Mouse (Mus musculus) frontal cortex, postnatal 10 days (tissue): Measurements from ENCODE around the gene Kif13a.

Experiments
- DNase-seq, 2 experiments: peaks; one replicate each; pipeline ENCODE4 v3.0.0; 2022; ENCODE audit warnings: low spot score in 2 of 2, mixed read lengths in 1 of 2

Kif13a gene

GRCm38 (mm10) chr13:46835351-46835750, 94.3 kb downstream of the Kif13a start:
- DNase-seq, result no peak

DNA sequence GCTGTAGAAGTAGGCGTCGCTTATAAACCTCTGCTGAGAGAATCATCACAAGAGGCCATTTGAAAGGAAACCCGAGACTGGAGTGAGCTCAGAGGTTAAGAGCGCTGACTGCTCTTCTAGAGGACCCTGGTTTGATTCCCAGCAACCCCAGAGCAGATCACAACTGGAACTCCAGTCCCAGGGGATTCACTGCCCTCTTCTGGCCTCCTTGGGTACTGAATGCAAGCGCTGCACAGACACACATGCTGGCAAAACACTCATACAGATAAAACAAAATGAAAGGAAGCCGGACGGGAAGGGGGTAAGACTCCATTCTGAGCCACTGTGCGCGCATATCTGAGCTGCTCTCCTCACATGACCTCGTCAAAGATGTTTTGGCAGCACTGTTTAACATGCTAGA, 94.9 kb downstream of the Kif13a start:
- DNase-seq, result no peak

DNA sequence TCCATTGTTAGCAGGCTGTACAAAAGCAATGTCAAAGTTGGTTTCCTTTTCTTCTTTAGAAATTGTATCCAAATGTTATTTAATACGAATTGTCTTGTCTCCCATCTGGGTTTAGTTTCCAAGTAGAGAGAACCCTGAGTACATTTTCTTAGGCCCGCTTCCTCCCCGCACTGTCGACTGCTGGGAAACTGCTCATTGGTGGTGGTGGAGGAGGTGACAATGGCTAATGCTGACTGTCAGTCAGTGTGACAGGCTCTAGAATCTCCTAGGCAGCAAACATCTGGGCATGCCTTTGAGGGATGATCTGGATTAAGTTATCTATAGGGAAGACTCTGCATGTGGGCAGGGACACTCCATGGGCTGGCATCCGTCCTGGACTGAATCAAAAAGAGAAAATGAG, 96.1 kb downstream of the Kif13a start:
- DNase-seq, result no peak

DNA sequence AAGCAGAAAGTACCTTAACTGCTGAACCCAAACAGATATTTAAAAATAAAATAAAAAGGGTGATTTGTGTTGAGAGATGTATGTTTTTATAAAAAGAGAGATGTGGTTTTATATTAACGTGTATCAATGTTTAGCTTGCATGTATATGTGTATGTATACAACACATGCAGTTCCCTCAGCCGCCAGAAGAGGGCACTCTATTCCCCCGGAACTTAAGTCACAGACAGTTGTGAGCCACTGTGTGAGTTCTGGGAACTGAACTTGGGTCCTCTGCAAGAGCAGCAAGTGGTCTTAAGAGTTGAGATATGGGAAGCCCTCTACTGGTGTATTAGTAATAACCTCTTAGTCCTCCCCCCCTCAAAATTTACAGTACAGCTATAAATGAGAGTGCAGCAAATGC, 96.7 kb downstream of the Kif13a start:
- DNase-seq, result no peak

- no peak for DNase-seq
Observed at GRCm38 (mm10) chr13:46823271-46823670, 106.4 kb downstream of the Kif13a start.

GRCm38 (mm10) chr13:46822200-46822599, 107.5 kb downstream of the Kif13a start:
- no peak for DNase-seq

DNA sequence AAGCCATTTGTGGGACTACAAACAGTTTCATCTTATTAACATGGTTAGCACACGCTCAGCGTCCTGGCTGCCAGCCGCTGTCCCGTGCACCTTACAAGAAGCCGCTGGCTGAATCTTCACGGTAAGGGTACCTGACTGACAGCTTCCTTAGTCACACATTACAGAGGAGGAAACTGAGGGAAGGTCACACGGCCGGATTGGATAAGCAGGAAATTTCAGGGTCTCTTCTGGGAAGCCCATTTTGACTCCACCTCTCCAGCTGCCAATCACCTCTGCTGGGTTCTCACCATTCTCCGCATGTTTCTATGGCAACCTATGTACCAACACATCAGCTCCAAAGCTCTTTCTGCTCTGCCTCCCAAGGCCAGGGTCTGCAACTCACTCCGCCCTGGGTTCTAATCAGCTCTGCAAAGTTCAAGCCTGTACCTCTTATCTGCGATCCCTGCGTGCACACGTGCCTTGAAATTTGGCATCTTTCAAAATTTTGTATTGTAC, 109.9 kb downstream of the Kif13a start:
- DNase-seq, result no peak

DNA sequence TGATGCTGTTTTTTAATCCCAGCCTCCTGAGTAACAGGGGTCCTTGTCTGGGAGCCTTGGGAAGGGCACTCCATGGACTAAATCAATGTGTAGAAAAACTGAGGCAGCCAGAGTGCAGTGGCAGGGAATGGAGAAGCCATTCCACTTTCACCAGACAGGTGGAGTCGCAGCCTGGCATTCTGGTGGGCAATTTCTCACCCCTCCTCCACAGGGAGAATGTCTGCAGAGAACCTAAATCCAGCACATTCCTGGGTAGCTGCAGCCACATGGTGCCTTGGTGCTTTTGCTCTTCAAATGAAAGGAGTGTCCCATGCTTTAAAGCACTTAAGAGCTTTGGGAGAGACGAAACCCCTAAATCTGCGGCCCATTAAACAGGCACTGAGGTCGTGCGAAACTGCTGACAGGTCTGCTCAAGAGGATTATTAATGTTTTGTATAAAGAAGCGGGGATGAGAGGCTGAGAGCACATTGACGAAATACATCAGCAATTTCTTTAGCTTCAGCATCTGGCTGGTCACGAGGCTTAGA, 110.4 kb downstream of the Kif13a start:
- no peak for DNase-seq

GRCm38 (mm10) chr13:46818374-46818773, 111.3 kb downstream of the Kif13a start:
- no peak for DNase-seq

DNA sequence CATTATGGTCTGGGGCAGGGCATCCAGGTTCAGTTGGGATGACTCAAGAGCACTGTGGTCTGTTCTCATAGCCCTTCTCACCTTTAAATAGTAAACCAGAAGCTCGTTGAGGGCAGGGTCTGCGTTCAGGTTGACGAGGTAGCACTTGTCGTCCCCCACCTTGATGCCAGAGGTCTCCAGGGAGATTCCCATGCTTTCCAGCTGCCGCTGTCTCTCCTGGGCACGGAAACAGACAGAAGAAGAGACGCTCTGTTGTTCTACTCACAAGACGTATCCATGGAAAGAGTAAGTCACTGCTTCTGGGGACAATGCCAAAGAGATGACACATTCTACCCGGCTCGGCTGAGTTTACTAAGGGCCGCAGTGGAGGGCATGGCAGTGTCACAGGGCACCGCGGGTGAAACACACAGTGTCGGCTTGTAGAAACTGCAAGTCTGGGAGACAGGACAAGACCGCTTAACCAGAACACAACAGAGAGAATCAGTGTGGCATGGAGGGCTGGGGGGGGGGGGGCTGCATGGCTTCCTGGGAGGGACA, 117.0 kb downstream of the Kif13a start:
- DNase-seq, result no peak

DNA sequence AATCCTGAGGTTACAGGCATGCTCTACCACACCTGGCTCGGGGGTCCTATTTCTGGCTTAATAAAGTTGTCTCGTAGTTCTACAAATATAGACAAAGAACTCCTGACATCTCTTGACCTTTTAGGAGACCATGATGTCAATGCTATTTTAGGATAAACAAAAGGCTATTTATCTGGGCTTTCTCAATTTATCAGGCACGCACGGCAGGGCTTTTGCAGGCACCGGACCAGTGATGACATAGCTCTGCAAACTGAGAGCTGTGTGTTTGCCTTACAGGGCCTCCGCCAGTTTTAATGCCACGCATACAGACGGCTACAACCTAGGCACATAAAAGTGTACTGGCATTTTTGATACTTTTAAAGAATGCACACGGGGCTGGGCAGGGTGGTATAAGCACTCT, 118.0 kb downstream of the Kif13a start:
- no peak for DNase-seq

DNA sequence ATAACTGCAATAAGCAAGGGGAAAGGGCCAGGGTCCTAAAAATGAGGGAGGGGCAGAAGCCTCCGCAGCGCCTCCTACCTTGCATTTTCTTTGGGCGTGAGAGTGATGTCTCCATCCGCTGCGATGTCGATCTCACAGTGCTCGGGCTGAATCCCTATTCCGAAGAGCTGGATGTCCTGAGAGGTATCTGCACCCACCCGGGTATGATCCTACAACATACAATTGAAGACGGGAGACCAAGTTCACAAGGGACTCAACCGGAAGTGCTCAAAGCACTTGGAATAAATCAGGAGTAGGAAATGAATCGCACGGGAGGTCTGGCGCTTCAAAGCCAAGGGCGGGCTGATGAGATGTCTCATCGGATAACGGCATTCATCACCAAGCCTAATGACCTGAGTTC, 119.1 kb downstream of the Kif13a start:
- no peak for DNase-seq

DNA sequence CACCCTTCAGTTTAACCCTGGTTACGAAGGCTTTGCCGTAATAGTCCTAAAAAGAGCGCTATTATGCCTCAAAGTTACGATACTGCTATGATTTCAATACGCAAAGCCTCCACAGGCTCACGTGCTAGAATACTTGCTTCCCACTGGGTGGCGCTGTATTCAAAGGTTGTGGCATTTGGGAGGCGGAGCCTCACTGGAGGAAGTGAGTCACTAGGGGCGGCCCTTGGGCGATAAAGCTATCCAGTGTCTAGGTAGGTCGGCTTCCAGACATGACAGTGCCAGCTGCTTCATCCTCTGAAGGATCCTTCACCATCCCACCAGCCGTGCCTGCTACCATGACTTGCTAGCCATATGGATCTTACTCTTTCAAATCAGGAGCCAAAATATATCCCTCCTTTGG, 119.6 kb downstream of the Kif13a start:
- peak in 1 of 2 experiments; percentile 40 for DNase-seq

DNA sequence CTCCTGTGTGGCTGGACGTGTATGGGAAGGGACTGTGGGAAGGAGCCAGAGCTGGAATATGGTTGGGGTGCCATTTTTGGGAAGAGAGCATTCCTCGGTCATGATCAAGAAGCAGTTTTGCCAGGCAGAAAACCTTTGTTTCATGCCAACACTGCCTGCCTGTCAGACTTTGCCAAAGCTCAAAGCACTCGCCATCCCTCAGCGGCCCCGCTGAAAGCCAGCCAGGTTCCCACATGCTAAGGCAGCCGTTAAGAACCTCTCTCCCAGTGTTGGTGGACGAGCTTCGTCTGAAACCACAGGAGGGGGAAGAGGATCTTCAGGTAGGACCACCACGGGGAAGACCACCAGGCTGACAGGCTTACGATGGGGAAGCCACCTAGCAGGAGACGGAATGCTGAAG, 121.8 kb downstream of the Kif13a start:
- DNase-seq, result no peak

- no peak for DNase-seq
Observed at GRCm38 (mm10) chr13:46801196-46801595, 128.5 kb downstream of the Kif13a start.

GRCm38 (mm10) chr13:46798156-46798555, 131.5 kb downstream of the Kif13a start:
- peak in 1 of 2 experiments; percentile 56 for DNase-seq

DNA sequence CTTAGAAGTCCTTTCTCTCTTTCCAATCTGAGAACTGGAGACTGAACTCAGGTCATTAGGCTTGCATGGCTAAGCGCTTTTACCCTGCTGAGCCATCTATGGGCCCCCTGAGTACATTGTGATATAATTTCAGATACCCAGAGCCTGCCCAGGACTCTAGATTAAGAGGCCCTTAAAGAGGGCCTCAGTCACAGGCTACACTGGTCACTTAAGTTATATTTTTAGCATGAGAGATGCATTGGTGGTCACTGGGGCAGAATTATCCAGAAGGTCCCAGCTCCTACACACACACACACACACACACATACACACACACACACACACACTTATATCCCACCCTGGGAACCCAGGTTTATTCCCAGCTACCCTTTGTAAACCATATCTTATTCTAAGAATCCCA, 133.3 kb downstream of the Kif13a start:
- DNase-seq, result no peak

GRCm38 (mm10) chr13:46793824-46794223, 135.8 kb downstream of the Kif13a start:
- DNase-seq, result no peak

DNA sequence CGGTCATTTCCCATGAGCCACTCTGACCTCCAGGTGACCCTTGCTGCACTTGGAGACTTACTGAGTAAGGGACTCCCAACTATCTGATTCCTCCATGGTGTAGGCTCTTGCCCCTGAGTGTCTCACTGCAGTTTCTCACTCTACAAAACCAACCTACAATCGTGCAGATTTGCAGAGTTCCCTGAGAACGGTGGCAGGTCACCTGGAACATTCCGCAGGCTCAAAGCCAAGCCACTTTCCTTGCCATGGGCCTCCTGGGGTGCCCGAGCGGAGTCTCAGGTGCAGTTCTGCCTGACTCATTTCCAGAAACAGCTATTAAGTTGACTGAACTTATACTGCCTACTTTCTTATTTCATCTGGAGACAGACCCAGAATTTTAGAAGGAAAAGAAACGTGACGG, 141.2 kb downstream of the Kif13a start:
- DNase-seq, result no peak

DNA sequence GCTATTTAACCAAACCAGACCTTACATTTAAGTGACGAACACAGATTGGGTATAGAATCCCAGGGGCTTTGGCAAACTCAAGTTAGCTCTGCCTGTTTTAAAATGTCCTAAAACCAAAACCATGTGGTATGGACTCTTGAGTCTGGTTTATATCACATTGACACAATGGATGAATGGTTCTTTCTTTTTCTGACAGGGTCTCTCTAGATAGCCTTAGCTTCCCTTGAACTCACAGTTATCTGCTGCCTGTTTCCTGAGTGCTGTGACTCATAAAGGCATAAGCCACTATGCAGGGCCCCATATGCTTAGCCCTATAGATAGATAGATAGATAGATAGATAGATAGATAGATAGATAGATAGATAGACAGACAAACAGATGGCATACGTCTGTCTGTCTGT, 142.8 kb downstream of the Kif13a start:
- DNase-seq, result no peak

GRCm38 (mm10) chr13:46786064-46786561, 143.6 kb downstream of the Kif13a start:
- DNase-seq, result no peak

DNA sequence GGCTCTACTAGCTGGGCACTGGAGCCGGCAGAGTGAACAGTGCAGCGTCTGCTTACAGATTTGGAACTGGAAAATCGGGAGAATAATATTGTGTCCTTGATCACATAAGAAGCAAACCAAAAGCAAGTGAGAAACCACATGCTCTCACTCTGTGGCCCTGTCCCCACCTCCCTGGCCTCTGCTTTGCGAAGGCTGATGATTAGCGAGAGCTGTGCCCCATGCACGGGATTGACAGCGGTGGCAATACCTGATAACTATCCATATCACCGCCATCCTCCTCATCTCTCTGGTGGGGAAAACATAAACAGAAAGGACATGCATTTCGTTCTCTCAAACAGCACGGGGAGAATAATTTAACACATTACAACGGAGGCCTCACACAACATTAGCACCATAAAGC, 149.3 kb downstream of the Kif13a start:
- DNase-seq, result no peak

DNA sequence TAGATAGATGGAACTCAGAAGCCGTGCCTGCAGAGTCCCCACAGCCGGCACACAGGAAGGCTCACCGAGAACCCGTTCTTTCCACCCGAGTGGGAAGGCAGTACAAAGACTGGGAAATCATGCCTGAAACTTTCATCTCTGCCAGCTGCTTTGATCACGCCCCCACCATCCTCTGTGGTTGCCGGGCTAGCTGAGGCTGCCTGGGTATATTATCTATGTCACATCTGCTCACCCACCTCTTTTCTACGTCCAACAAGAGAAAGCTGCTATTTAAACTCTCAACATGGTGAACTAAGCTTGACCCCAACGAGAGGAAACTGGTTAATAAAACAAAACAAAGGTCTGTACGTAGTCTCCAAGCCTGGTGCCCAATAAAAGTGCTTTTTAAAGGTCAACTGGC, 149.8 kb downstream of the Kif13a start:
- DNase-seq, result no peak

- DNase-seq, result no peak
Observed at GRCm38 (mm10) chr13:46777461-46777860, 152.2 kb downstream of the Kif13a start.
